Mouse (Mus musculus): Measurements from ENCODE around the gene Rasl10b. TPM values are rescaled to one million over a fixed set of nuclear protein-coding genes. Genes with fewer than 3 reads are reported as not detected.
A peak's percentile ranks its signal among the peaks of the same experiment; 100 is the strongest.

Rasl10b gene
- polyA plus RNA-seq, 1 experiment from 2014 or later, result 0.50 TPM

- Histone ChIP-seq H3K4me3 (ENCODE audit: low read length) (peak overlapping the region; percentile 27), H3K27me3 (replicated peaks; ENCODE audit: control insufficient read depth, insufficient read depth, low read length) (peaks cover 28% of the 10 kb centered on the region)
These were observed 33.8 kb downstream of the Rasl10b start for GRCm38 (mm10) chr11:83442596-83443267.

GRCm38 (mm10) chr11:83443824-83444223 lies 34.9 kb downstream of the Rasl10b start:
- no peak for ATAC-seq
- Histone ChIP-seq H3K36me3 (ENCODE audit: control insufficient read depth, insufficient read depth, low read length) (no peaks in the 10 kb centered on the region), H3K9ac (ENCODE audit: low read depth, low read length) (no peak overlapping the region), H3K4me1 (ENCODE audit: control insufficient read depth, insufficient read depth, low read length) (peaks cover 22% of the 10 kb centered on the region), H3K27ac (ENCODE audit: low read length) (no peak overlapping the region), H3K4me3 (ENCODE audit: low read length) (no peak overlapping the region), H3K4me2 (ENCODE audit: low read depth, low read length) (no peak overlapping the region), H3K9me3 (ENCODE audit: control insufficient read depth, low read length) (no peaks in the 10 kb centered on the region), H3K27me3 (replicated peaks; ENCODE audit: control insufficient read depth, insufficient read depth, low read length) (peaks cover 28% of the 10 kb centered on the region)
- WGBS, result 15% methylated on average over 7 of the region's 7 CpGs

More at GRCm38 (mm10) chr11:83442596-83443267, 33.8 kb downstream of the Rasl10b start:
- H3K4me1 ChIP-seq (ENCODE audit: control insufficient read depth, insufficient read depth, low read length), result peaks cover 12% of the 10 kb centered on the region
- 15% methylated on average over 29 of the region's 29 CpGs for WGBS
- H3K9ac ChIP-seq (ENCODE audit: low read depth, low read length), result no peak overlapping the region
- no peaks in the 10 kb centered on the region for H3K36me3 ChIP-seq (ENCODE audit: control insufficient read depth, insufficient read depth, low read length)
- H3K27ac ChIP-seq (ENCODE audit: low read length), result no peak overlapping the region
- H3K4me2 ChIP-seq (ENCODE audit: low read depth, low read length), result peak overlapping the region; percentile 53
- H3K9me3 ChIP-seq (ENCODE audit: control insufficient read depth, low read length), result no peaks in the 10 kb centered on the region
- 0 out of 2 replicates have a peak, but pooled peaks have one; percentile 16 for ATAC-seq

DNA sequence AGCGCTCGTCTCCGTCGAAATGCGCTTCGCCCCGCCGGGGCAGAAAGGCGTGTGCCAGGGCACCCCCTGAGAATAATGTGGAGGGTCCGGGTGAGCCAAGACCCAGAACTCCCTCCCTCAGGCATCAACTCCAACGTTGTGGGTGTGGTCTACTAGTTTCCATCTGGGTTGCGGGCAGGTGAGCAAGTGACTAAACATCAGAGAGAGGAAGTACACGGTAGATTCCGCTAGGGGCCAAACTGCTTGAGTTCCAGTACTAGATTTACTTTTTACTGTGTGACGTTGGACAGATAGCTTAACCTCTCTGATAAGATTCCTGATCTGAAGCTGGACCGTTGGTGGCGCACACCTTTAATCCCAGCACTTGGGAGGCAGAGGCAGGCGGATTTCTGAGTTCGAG lies 36.1 kb downstream of the Rasl10b start:
- no peak for ATAC-seq
- Histone ChIP-seq H3K27ac (ENCODE audit: low read length) (no peak overlapping the region), H3K9ac (ENCODE audit: low read depth, low read length) (0 out of 2 replicates have a peak overlapping the region, but pooled peaks have one; percentile 3), H3K4me1 (ENCODE audit: control insufficient read depth, insufficient read depth, low read length) (peaks cover 29% of the 10 kb centered on the region), H3K4me3 (ENCODE audit: low read length) (peak overlapping the region; percentile 23), H3K27me3 (replicated peaks; ENCODE audit: control insufficient read depth, insufficient read depth, low read length) (peaks cover 28% of the 10 kb centered on the region), H3K36me3 (ENCODE audit: control insufficient read depth, insufficient read depth, low read length) (no peaks in the 10 kb centered on the region), H3K4me2 (ENCODE audit: low read depth, low read length) (peak overlapping the region; percentile 45), H3K9me3 (ENCODE audit: control insufficient read depth, low read length) (no peaks in the 10 kb centered on the region)
- 25% methylated on average over 19 of the region's 19 CpGs for WGBS

GRCm38 (mm10) chr11:83447612-83448011 lies 38.7 kb downstream of the Rasl10b start:
- no peak overlapping the region for H3K4me3 ChIP-seq (ENCODE audit: low read length)
- H3K4me2 ChIP-seq (ENCODE audit: low read depth, low read length), result no peak overlapping the region
- peaks cover 19% of the 10 kb centered on the region for H3K27me3 ChIP-seq (replicated peaks; ENCODE audit: control insufficient read depth, insufficient read depth, low read length)
- H3K36me3 ChIP-seq (ENCODE audit: control insufficient read depth, insufficient read depth, low read length), result no peaks in the 10 kb centered on the region
- peaks cover 24% of the 10 kb centered on the region for H3K4me1 ChIP-seq (ENCODE audit: control insufficient read depth, insufficient read depth, low read length)
- no peaks in the 10 kb centered on the region for H3K9me3 ChIP-seq (ENCODE audit: control insufficient read depth, low read length)
- no peak overlapping the region for H3K9ac ChIP-seq (ENCODE audit: low read depth, low read length)
- H3K27ac ChIP-seq (ENCODE audit: low read length), result no peak overlapping the region
- no peak for ATAC-seq
- WGBS, result 72% methylated on average over 10 of the region's 10 CpGs

- Histone ChIP-seq H3K27me3 (replicated peaks; ENCODE audit: control insufficient read depth, insufficient read depth, low read length) (peaks cover 14% of the 10 kb centered on the region), H3K9me3 (ENCODE audit: control insufficient read depth, low read length) (no peaks in the 10 kb centered on the region), H3K4me1 (ENCODE audit: control insufficient read depth, insufficient read depth, low read length) (peaks cover 27% of the 10 kb centered on the region), H3K27ac (ENCODE audit: low read length) (peak overlapping the region; percentile 28; the same call in 1 of the 2 replicates), H3K36me3 (ENCODE audit: control insufficient read depth, insufficient read depth, low read length) (no peaks in the 10 kb centered on the region), H3K9ac (ENCODE audit: low read depth, low read length) (no peak overlapping the region), H3K4me2 (ENCODE audit: low read depth, low read length) (no peak overlapping the region), H3K4me3 (ENCODE audit: low read length) (no peak overlapping the region)
- 44% methylated on average over 16 of the region's 16 CpGs for WGBS
- ATAC-seq, result no peak
These were observed 39.3 kb downstream of the Rasl10b start for GRCm38 (mm10) chr11:83448021-83448926.

- H3K36me3 ChIP-seq (ENCODE audit: control insufficient read depth, insufficient read depth, low read length), result no peaks in the 10 kb centered on the region
- no peak overlapping the region for H3K9ac ChIP-seq (ENCODE audit: low read depth, low read length)
- H3K27me3 ChIP-seq (replicated peaks; ENCODE audit: control insufficient read depth, insufficient read depth, low read length), result peaks cover 9% of the 10 kb centered on the region
- H3K4me3 ChIP-seq (ENCODE audit: low read length), result no peak overlapping the region
- H3K4me2 ChIP-seq (ENCODE audit: low read depth, low read length), result no peak overlapping the region
- H3K4me1 ChIP-seq (ENCODE audit: control insufficient read depth, insufficient read depth, low read length), result peaks cover 28% of the 10 kb centered on the region
- ATAC-seq, result no peak
- H3K9me3 ChIP-seq (ENCODE audit: control insufficient read depth, low read length), result no peaks in the 10 kb centered on the region
- H3K27ac ChIP-seq (ENCODE audit: low read length), result peak overlapping the region; percentile 31; the same call in 1 of the 2 replicates
These were observed 39.9 kb downstream of the Rasl10b start for GRCm38 (mm10) chr11:83448927-83449236.

DNA sequence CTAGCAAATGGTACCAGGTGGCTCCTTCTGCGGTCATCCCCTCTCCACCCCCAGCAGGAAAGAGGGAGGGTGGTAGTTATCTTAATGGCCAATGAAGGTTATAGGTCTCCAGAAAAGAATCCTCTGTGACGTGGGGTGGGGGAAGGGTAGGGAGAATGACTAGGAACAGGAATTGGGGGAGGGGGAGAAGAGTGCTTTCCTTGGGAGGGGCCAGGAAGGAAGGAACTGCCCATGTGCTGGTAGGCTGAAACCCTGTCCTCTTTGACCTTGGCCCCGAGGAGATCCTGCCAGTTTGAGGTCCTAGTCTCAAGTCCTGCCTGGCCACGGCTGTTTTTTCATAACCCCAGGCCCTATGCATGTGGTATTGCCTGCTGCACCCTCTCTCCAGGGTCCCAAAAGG lies 40.4 kb downstream of the Rasl10b start:
- Histone ChIP-seq H3K4me3 (ENCODE audit: low read length) (no peak overlapping the region), H3K36me3 (ENCODE audit: control insufficient read depth, insufficient read depth, low read length) (no peaks in the 10 kb centered on the region)
- 55% methylated on average over 4 of the region's 4 CpGs for WGBS

DNA sequence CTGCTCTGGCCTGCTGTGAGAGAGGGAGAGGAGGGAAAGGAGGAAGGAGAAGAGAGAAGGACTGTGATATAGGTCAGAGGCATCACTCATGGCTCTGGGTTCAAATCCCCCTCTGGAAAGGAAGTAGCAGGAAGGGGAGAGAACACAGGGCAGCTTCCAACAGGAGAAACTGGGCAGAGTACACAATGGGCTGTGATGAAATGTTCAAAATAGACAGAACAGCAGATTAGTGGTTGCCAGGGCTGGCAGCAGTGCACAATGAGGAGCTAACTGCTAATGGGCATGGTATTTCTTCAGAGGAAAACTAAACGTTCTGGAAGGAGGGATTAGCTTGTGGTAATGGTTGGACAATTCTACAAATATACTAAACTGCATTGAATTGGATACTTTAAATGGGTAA lies 41.6 kb downstream of the Rasl10b start:
- no peak overlapping the region for H3K9ac ChIP-seq (ENCODE audit: low read depth, low read length)
- H3K36me3 ChIP-seq (ENCODE audit: control insufficient read depth, insufficient read depth, low read length), result no peaks in the 10 kb centered on the region
- ATAC-seq, result no peak
- 37% methylated on average over 1 of the region's 1 CpGs for WGBS
- no peaks in the 10 kb centered on the region for H3K9me3 ChIP-seq (ENCODE audit: control insufficient read depth, low read length)
- no peak overlapping the region for H3K4me2 ChIP-seq (ENCODE audit: low read depth, low read length)
- no peak overlapping the region for H3K4me3 ChIP-seq (ENCODE audit: low read length)
- H3K4me1 ChIP-seq (ENCODE audit: control insufficient read depth, insufficient read depth, low read length), result peaks cover 41% of the 10 kb centered on the region
- 0 out of 2 replicates have a peak, but pooled peaks cover under 1% of the 10 kb centered on the region for H3K27me3 ChIP-seq (replicated peaks; ENCODE audit: control insufficient read depth, insufficient read depth, low read length)
- H3K27ac ChIP-seq (ENCODE audit: low read length), result no peak overlapping the region

More for the DNA sequence above, 40.4 kb downstream of the Rasl10b start:
- H3K9ac ChIP-seq (ENCODE audit: low read depth, low read length), result no peak overlapping the region
- H3K27me3 ChIP-seq (replicated peaks; ENCODE audit: control insufficient read depth, insufficient read depth, low read length), result peaks cover 5% of the 10 kb centered on the region
- no peak for ATAC-seq
- peak overlapping the region; percentile 31; the same call in 1 of the 2 replicates for H3K27ac ChIP-seq (ENCODE audit: low read length)
- peaks cover 31% of the 10 kb centered on the region for H3K4me1 ChIP-seq (ENCODE audit: control insufficient read depth, insufficient read depth, low read length)
- H3K4me2 ChIP-seq (ENCODE audit: low read depth, low read length), result no peak overlapping the region
- H3K9me3 ChIP-seq (ENCODE audit: control insufficient read depth, low read length), result no peaks in the 10 kb centered on the region

- Histone ChIP-seq H3K27ac (ENCODE audit: low read length) (no peak overlapping the region), H3K27me3 (replicated peaks; ENCODE audit: control insufficient read depth, insufficient read depth, low read length) (no peaks in the 10 kb centered on the region), H3K36me3 (ENCODE audit: control insufficient read depth, insufficient read depth, low read length) (no peaks in the 10 kb centered on the region), H3K9me3 (ENCODE audit: control insufficient read depth, low read length) (no peaks in the 10 kb centered on the region), H3K4me3 (ENCODE audit: low read length) (no peak overlapping the region), H3K4me2 (ENCODE audit: low read depth, low read length) (no peak overlapping the region), H3K9ac (ENCODE audit: low read depth, low read length) (no peak overlapping the region), H3K4me1 (ENCODE audit: control insufficient read depth, insufficient read depth, low read length) (peaks cover 41% of the 10 kb centered on the region)
- no peak for ATAC-seq
- 83% methylated on average over 10 of the region's 10 CpGs for WGBS
These were observed 42.3 kb downstream of the Rasl10b start for GRCm38 (mm10) chr11:83451281-83451680.

Measured in intestine, embryonic 16.5 days (tissue).